Mouse (Mus musculus) embryonic facial prominence, embryonic 15.5 days (tissue): ENCODE measurements around the gene Ccn6. TPM values are rescaled to one million over a fixed set of nuclear protein-coding genes. Genes with fewer than 3 reads are reported as not detected.

ENCODE experiments used
- ATAC-seq: fragments of 200-750 bp; cut with Nextera tagmentation; 2 replicates; pipeline ENCODE4 v1.8.0; 2017; ENCODE audit warnings: low read depth, moderate TSS enrichment; ENCODE audit not compliant: insufficient number of reproducible peaks, low FRiP score, low TSS enrichment
- H3K27ac ChIP-seq: fragments of 300-500 bp; sonication (generic); replicated peaks from 2 replicates; pipeline ENCODE4 v1.5.1; 2015; ENCODE audit warnings: mild to moderate bottlenecking, inconsistent platforms
- H3K27me3 ChIP-seq: fragments of 300-500 bp; sonication (generic); 2 replicates; pipeline ENCODE4 v1.6.1; 2015; ENCODE audit warnings: inconsistent platforms
- H3K36me3 ChIP-seq: fragments of 300-500 bp; sonication (generic); 2 replicates; pipeline ENCODE4 v1.6.1; 2015; ENCODE audit warnings: mild to moderate bottlenecking, inconsistent platforms
- H3K4me1 ChIP-seq: fragments of 300-500 bp; sonication (generic); 2 replicates; pipeline ENCODE4 v1.6.1; 2015; ENCODE audit warnings: inconsistent platforms
- H3K4me2 ChIP-seq: fragments of 300-500 bp; sonication (generic); replicated peaks from 2 replicates; pipeline ENCODE4 v1.6.1; 2015; ENCODE audit warnings: mild to moderate bottlenecking, inconsistent platforms
- H3K4me3 ChIP-seq: fragments of 300-500 bp; sonication (generic); replicated peaks from 2 replicates; pipeline ENCODE4 v1.5.1; 2015; ENCODE audit warnings: mild to moderate bottlenecking, inconsistent platforms
- H3K9ac ChIP-seq: fragments of 300-500 bp; sonication (generic); 2 replicates; pipeline ENCODE4 v1.6.1; 2015; ENCODE audit warnings: inconsistent platforms
- H3K9me3 ChIP-seq: fragments of 300-500 bp; sonication (generic); replicated peaks from 2 replicates; pipeline ENCODE4 v1.6.1; 2016; ENCODE audit warnings: inconsistent platforms
- WGBS: fragments of 180-500 bp; shearing (Covaris S2); methylation state at CpG from one replicate; pipeline ENCODE4 v1.1.7; 2015; 5-methylcytosine and 5-hydroxymethylcytosine counted together
- polyA plus RNA-seq: library from polyadenylated mRNA; unstranded; fragments of >200 nt; fragmentation: Nextera tagmentation; extraction: Ambion mirVana; gene quantifications from 2 replicates; pipeline ENCODE4 v1.2.1, GENCODE M21; 2015

The Ccn6 gene
- polyA plus RNA-seq, 1 experiment from 2014 or later, result 0.61 TPM

GRCm38 (mm10) chr10:39108837-39109488 is 54.6 kb downstream of the Ccn6 start:
- Histone ChIP-seq H3K27me3 (no peaks in the 10 kb centered on the region), H3K4me3 (no peak overlapping the region), H3K4me1 (no peaks in the 10 kb centered on the region), H3K9ac (no peak overlapping the region), H3K4me2 (no peak overlapping the region), H3K9me3 (no peaks in the 10 kb centered on the region), H3K27ac (no peak overlapping the region), H3K36me3 (peaks cover 49% of the 10 kb centered on the region)
- WGBS, result 70% methylated on average over 10 of the region's 10 CpGs
- no peak for ATAC-seq

- H3K4me1 ChIP-seq, result no peaks in the 10 kb centered on the region
- H3K4me2 ChIP-seq, result no peak overlapping the region
- H3K4me3 ChIP-seq, result no peak overlapping the region
- H3K27me3 ChIP-seq, result no peaks in the 10 kb centered on the region
- ATAC-seq, result no peak
- no peaks in the 10 kb centered on the region for H3K9me3 ChIP-seq
- WGBS, result 50% methylated on average over 4 of the region's 4 CpGs
- no peak overlapping the region for H3K9ac ChIP-seq
- peaks cover 59% of the 10 kb centered on the region for H3K36me3 ChIP-seq
- no peak overlapping the region for H3K27ac ChIP-seq
Measured at GRCm38 (mm10) chr10:39106935-39107334, 56.7 kb downstream of the Ccn6 start.

GRCm38 (mm10) chr10:39106413-39106812 is 57.2 kb downstream of the Ccn6 start:
- ATAC-seq, result no peak

GRCm38 (mm10) chr10:39104803-39105449 is 58.7 kb downstream of the Ccn6 start:
- ATAC-seq, result no peak
- H3K9ac ChIP-seq, result no peak overlapping the region
- H3K36me3 ChIP-seq, result peaks cover 43% of the 10 kb centered on the region
- no peak overlapping the region for H3K27ac ChIP-seq
- no peaks in the 10 kb centered on the region for H3K27me3 ChIP-seq
- H3K4me3 ChIP-seq, result no peak overlapping the region
- no peaks in the 10 kb centered on the region for H3K9me3 ChIP-seq
- no peaks in the 10 kb centered on the region for H3K4me1 ChIP-seq
- no peak overlapping the region for H3K4me2 ChIP-seq
- 88% methylated on average over 8 of the region's 8 CpGs for WGBS

More at GRCm38 (mm10) chr10:39106413-39106812, 57.2 kb downstream of the Ccn6 start:
- Histone ChIP-seq H3K4me1 (no peaks in the 10 kb centered on the region), H3K9me3 (no peaks in the 10 kb centered on the region), H3K4me2 (no peak overlapping the region), H3K9ac (no peak overlapping the region), H3K36me3 (peaks cover 58% of the 10 kb centered on the region), H3K4me3 (no peak overlapping the region), H3K27me3 (no peaks in the 10 kb centered on the region), H3K27ac (no peak overlapping the region)
- 62% methylated on average over 3 of the region's 3 CpGs for WGBS

Other genes with a start within 250 kb of the Ccn6 start
- 94.2 and 95.1 TPM in 2 replicates for gene Lama4, start 198.3 kb downstream of the Ccn6 start, polyA plus RNA-seq
- 14.4 and 15.3 TPM in 2 replicates for gene Fam229b, start 29.9 kb downstream of the Ccn6 start, polyA plus RNA-seq
- gene Tube1, start 29.8 kb downstream of the Ccn6 start, polyA plus RNA-seq, result 14.3 and 15.6 TPM in 2 replicates
- gene Fyn, start 205.1 kb upstream of the Ccn6 start, polyA plus RNA-seq, result 42.8 and 53.2 TPM in 2 replicates